Mouse (Mus musculus): ENCODE results near the gene Gcm1.

The Gcm1 gene

DNA sequence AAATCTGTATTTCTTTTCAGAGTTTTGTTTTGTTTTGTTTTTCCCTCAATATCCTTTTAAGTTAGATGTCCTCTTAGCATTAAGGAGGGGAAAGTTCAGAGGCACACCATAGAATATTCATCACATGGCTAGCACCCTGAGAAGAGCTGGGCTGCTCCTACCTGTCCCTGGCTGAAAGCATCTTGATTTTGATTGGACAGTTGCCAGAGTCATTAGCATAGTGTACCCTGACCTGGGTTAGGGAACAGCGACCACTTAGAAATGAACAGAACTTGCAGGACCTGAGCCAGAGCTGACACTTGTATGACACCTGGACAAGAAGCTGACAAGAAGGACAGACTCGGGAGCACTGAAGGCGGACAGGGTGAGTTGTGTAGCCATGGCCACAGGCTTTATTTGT lies at the start of gene Gcm1:
TSS of gene Gcm1 (plus strand) at position 248 of the 400 bp plus-strand sequence.
- TF ChIP-seq GATA4 (IDR thresholded peaks at IDR 0.05; ENCODE audit: insufficient replicate concordance, low read length) = no peak

DNA sequence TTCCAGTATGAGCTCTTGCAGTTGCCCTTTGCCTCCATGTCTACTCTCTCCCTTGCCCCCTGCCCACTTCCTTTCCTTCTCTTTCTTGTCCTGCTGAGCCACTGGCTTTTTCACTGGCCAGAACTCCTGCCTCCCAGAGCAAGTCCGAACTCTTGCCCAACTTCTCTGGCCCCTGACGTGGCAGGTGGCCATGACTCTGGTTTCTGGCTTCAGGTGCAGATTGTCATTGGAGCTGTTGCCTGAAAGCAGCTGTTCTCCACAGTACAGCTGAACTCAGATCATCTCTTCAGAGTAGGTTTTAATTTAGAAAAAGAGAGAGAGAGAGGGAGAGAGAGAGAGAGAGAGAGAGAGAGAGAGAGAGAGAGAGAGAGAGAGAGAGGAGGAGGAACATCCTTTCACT lies 48.4 kb upstream of the Gcm1 start:
- no peak for TF ChIP-seq GATA4 (IDR thresholded peaks at IDR 0.05; ENCODE audit: insufficient replicate concordance, low read length)

- TF ChIP-seq GATA4 (IDR thresholded peaks at IDR 0.05; ENCODE audit: insufficient replicate concordance, low read length) = no peak
These were observed 46.2 kb upstream of the Gcm1 start for GRCm38 (mm10) chr9:78005481-78005880.

DNA sequence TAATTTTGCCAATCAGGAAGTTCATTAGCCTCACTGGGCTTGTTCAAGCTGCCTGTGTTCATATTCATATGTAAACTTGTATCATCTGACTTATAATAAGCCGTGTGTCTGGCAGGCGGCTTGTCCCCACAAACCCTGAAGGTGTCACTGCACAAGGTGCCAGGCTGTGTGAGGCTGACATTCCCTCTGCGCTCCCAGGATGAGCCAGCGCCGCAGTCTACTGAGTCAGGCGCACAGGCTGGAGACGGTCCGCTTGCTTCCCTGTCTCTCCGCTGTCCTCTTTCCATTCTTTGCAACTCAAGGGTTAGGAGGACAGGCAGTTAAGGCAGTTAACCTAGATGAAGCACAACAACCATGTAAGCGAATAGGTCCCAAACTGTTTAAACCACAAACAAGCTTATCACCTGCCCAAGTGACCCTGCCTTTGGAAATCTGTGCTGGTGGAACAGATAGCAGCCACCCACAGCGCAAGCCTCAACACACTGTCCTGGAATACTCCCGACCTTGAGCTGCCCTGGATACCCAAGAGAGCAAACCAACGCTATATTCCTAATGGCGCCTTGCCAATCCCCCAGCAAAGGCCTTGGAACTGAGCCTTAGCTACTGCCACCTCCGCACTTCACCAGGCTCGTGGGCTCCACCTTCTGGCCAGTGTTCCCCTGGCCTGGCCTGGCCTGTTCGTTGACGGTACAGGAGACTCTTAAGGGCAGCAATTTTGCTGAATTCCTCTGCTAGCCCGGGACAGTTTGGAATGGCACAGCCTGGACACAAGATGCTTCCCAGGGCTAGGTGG lies 45.3 kb upstream of the Gcm1 start:
- no peak for TF ChIP-seq GATA4 (IDR thresholded peaks at IDR 0.05; ENCODE audit: insufficient replicate concordance, low read length)

- TF ChIP-seq GATA4 (IDR thresholded peaks at IDR 0.05; ENCODE audit: insufficient replicate concordance, low read length) = no peak
These were observed 42.3 kb upstream of the Gcm1 start for GRCm38 (mm10) chr9:78009382-78009781.

- no peak for TF ChIP-seq GATA4 (IDR thresholded peaks at IDR 0.05; ENCODE audit: insufficient replicate concordance, low read length)
These were observed 41.5 kb upstream of the Gcm1 start for GRCm38 (mm10) chr9:78010187-78010586.

GRCm38 (mm10) chr9:78010707-78011106 lies 41.0 kb upstream of the Gcm1 start:
- no peak for TF ChIP-seq GATA4 (IDR thresholded peaks at IDR 0.05; ENCODE audit: insufficient replicate concordance, low read length)

DNA sequence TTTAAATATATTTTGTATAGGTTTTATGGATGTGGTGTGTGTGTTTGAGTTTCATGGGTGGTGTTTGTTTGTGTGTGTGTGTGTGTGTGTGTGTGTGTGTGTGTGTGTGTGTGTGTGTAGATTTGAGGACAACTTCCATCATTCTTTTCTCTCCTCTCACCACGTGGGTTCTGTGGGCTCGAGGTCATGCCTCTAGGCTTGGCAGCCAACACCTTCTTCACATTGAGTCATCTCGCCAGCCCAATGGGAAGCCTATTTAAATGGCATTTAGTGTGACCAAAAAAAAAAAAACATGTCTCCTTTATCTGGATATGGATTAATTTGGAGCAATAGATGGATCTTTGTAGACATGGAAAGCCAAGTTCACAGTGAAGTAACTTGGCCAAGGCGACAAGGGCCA lies 39.7 kb upstream of the Gcm1 start:
- no peak for TF ChIP-seq GATA4 (IDR thresholded peaks at IDR 0.05; ENCODE audit: insufficient replicate concordance, low read length)

GRCm38 (mm10) chr9:78012681-78013080 lies 39.0 kb upstream of the Gcm1 start:
- no peak for TF ChIP-seq GATA4 (IDR thresholded peaks at IDR 0.05; ENCODE audit: insufficient replicate concordance, low read length)

- TF ChIP-seq GATA4 (IDR thresholded peaks at IDR 0.05; ENCODE audit: insufficient replicate concordance, low read length) = peak; percentile 13; the same call in 1 of the 2 replicates
These were observed 37.9 kb upstream of the Gcm1 start for GRCm38 (mm10) chr9:78013813-78014212.

- TF ChIP-seq GATA4 (IDR thresholded peaks at IDR 0.05; ENCODE audit: insufficient replicate concordance, low read length) = no peak
These were observed 35.9 kb upstream of the Gcm1 start for GRCm38 (mm10) chr9:78015816-78016215.

DNA sequence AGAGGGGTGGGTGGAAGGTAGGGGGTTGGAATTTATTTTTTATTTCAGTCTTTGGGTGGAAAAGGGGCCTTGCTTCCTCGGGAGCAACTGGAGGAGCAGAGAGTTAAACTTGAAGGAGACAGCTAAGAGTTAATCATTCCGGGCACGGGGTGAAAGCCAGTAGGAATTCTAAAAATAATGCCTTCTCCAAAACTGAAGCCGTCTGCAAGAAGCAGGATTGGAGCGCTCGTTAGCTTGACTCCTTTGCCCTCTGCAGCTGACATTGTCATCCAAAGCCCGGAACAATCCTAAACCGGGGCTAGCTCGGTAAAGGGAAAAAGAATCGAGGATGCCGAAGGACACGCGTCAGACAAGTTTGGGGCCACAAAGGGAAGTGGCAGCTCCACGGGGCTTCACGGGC lies 35.4 kb upstream of the Gcm1 start:
- TF ChIP-seq GATA4 (IDR thresholded peaks at IDR 0.05; ENCODE audit: insufficient replicate concordance, low read length) = no peak

- TF ChIP-seq GATA4 (IDR thresholded peaks at IDR 0.05; ENCODE audit: insufficient replicate concordance, low read length) = no peak
These were observed 30.5 kb upstream of the Gcm1 start for GRCm38 (mm10) chr9:78021256-78021655.

GRCm38 (mm10) chr9:78022187-78022945 lies 29.4 kb upstream of the Gcm1 start:
- TF ChIP-seq GATA4 (IDR thresholded peaks at IDR 0.05; ENCODE audit: insufficient replicate concordance, low read length) = no peak

GRCm38 (mm10) chr9:78024823-78025222 lies 26.9 kb upstream of the Gcm1 start:
- no peak for TF ChIP-seq GATA4 (IDR thresholded peaks at IDR 0.05; ENCODE audit: insufficient replicate concordance, low read length)

- TF ChIP-seq GATA4 (IDR thresholded peaks at IDR 0.05; ENCODE audit: insufficient replicate concordance, low read length) = no peak
These were observed 24.6 kb upstream of the Gcm1 start for GRCm38 (mm10) chr9:78027099-78027498.
